Mouse (Mus musculus): ENCODE measurements around the gene Cdv3.
"Not testable (repeated sequence)": the region's sequence is repeated elsewhere in the genome, so short reads cannot be mapped to it uniquely, and the experiment has no call there.

The Cdv3 gene

DNA sequence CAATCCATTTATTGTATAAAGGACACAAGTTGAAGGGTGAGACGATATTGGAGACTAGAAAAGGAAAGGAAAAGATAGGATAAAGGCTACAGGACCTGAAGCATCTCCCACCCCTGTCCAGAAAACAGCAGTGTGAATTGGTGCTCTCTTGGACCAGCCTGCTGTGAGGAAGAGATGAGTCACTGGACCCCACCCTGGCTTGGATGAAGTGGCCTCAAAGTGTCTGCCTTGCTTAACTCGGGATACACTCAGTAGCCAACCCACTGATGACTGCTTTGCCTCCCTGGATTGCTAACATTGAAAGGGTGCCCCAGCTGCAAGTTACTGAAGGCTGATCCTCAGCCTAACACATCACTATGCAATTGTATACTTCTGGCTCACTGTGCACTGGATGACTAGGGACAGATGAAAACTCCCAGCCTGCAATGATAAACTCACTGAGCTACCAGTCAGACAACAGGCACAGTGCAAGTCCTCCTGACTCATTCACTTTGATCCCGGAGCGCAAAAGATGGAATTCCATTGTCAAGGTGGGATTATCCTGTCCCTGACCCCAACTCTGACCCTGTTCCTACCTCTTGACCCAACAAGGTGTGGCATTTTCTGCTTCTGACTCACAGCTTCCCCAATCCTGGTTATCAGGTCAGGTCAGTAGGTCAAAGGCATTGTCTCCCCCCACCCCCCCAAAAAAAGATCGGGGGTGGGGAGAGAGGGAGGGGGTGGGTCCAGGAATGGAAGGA, 6.8 kb upstream of the Cdv3 start:
- no peak for DNase-seq (ENCODE audit: low spot score)

DNA sequence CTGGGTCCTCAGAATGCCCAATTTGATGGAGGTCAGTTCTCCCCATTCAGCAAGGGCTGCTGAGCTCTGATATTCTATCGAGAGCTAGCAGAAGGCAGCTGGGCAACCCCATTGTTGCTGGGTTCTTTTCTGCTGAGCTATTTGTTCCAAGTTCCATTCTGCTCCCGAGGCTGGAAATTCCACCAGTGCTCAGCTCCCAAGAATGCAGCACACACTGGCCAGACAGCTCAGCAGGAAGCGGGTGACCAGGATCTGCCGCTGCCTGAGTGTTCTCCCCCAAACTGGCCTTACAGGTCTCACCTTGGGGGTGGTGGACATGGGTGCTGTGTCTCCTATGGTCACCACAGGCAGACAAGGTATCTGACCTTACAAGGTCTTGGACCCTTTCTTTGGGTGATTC, 4.3 kb upstream of the Cdv3 start:
- DNase-seq (ENCODE audit: low spot score): no peak

DNA sequence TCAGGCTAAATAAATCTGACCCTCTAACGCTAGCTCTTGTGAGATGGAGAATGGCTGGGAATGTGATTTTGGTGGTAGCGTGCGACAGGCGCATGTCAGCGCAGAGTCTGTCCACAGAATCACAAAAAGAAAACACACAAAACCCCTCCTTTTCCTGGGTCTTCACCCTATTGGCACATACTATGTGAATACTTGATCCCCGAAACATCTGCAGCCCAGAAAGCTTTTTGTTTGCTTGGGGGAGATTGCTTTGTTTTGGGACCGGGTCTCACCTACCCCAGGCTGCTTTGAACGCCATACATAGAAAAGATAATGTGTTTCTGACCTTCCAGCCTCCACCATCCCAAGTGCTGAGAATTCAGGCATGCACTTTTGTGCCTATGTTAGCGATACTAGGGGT, 716 bp upstream of the Cdv3 start:
- no peak for DNase-seq (ENCODE audit: low spot score)

DNA sequence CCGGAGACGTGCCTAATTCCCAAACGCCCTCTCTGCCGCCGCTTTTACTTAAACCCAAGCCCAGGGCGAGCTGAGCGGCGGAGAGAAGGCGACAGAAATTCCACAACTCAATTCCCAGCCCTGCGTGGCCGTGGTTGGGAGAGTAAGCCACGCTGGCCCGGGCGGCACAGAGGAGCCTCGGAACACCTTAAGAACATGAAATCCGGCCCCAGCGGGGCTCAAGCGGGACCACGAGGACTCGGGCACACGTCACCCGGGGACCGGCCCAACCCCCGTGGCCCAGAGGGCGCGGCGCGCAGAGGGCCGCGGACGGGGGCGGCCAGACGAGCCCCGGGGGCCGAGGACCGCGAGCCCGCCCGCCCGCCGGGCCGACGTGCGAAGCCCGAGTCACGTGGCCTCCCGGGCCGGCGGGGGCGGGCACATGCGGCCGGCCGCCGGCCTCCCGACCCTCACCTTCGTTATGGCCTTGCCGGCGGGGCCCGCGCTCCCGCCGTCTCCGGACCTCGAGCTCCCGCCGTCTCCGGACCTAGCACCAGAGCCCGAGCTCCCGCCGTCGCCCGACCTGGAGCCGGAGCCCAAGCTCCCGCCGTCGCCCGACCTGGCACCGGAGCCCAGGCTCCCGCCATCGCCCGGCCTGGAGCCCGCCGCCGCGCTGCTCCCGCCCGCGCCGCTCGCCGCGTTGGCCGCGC, 895 bp downstream of the Cdv3 start:
- peak; percentile 44 for DNase-seq (ENCODE audit: low spot score)

DNA sequence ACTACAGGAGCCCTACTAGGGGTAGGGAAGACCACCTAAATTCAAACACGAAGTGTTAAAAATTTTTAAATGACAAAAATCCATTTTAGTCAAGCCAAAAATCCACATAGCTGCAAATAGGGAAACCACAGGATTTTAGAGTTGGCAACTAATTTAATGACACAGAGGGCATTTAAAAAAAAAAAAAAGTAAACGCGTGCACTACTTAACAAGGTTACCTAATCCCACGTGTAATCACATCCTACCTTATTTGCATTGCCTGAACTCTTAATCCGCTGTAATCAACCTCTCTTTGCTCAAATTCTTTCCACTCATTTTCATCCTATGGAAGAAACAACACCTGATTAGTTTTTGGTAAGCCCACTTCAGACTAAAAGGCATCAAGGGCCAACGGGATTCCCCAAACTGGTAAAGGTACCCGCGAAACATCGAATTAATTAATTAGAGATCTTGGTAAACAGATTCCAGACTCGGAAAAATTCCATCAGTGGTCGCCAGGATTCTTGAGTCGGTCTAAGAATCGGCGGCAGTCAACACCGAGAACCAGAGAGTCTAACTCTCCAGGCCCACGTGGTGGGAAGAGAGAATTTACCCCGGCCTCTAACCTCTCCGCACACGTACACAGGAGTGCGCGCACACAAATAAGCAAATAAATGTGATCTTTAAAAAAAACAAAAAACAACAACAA, 1.8 kb downstream of the Cdv3 start:
- peak; percentile 22 for DNase-seq (ENCODE audit: low spot score)

DNA sequence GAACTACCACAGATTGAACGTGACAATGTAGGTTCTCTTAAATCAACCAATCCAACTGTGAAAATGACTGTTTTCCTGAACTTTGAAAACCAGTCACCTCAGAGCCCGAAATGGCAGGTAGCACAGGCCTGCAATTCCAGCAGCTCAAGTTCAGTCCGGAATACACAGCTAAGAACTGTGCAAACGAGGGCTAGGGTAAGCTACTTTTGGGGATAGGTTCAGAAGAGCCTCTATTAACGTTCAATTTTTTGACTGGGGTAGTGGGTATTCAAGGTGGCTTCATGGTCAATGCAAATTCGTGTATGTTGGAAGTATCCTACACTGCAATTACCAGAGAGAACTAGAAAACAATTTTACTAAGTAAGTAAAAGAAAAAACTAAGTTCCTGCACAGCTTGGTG, 2.6 kb downstream of the Cdv3 start:
- DNase-seq (ENCODE audit: low spot score): no peak

DNA sequence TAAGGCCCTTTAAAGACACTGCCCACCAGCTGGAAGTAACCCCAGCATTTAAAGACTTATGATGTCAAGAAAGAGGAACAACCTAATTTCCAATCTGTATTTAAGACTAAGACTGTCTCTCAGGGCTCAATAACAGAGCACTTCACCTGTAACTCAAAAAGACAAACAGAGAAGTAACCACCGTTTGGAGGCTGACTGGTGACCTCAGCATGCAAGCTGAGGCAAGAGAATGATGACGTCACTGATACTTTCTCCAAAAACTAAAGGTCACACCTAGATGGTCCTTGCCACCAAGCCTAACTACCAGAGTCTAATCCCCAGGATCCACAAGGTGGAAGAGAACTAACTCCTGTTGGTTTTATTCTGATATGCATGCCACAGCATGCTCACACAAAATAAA, 5.0 kb downstream of the Cdv3 start:
- DNase-seq (ENCODE audit: low spot score): no peak

DNA sequence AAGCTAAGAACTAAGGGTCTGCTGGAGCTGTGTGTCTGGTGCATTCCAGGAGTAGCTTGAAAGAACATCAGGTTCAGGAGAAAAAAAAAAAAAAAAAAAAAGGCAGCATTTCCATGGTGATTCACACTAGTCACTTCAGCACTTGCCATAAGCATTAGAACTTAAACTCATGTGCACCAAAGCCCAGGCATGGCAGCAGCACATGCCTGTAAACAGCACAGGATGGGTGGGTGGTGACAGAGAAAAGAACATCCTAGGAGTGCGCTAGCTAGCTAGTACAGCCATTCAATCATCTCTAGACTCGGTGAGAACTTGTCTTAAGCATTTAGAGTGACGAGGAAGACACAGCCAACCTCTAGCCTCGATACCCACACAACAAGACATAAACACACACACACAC, 7.1 kb downstream of the Cdv3 start:
- no peak for DNase-seq (ENCODE audit: low spot score)

DNA sequence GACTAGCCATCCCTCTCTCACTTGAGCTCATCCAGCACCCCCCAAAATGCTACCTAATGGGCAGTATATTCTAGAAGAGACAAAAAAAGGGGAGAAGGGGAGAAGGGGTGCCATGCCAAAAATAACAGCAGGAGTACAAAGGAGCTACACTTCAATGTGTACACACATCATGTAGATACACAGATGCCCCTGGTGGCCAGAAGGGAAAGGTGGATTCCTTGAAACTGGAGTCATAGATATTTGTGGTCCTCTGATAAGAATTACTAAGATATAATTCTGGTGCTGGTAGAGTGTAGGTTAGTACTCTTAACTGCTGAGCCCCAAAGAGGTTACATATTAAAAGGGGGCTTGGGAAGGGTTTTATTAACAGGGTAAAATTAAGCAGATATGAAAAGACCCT, 7.7 kb downstream of the Cdv3 start:
- DNase-seq (ENCODE audit: low spot score): no peak

DNA sequence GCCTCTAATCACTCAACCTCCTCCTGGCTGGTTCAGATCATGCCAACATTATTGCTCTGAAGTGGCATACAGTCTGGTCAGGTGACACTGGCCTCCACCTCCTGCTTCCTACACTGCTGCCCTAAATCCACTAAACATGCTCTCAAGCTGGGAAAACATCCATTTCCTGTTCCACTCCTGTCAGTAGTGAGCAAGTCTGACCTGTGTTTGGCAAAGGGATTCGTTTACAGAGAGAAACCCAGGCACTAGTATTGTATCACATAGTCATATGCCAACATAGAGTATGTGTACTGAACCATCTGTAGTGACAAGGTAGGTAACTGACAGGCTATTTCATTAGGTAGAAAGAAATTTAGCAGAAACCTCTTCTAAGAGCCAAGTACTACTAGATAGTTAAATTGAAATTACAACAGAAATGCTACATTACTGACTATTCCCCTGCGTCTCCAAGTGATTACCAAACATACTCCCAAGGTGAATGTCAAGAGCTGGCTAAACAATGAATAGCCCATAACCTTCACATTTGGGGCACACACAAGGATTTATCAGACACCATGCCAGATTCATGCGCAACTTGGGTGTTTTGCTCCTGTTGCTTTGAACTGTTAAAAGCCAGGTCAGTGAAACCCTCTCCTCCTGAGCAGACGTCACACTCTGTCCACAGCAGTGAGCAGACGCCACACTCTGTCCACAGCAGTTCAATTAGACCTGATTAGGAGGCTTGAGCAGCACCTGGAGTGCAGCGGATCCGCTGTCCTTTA, 12.0 kb downstream of the Cdv3 start:
- not testable (repeated sequence) for DNase-seq (ENCODE audit: low spot score)

DNA sequence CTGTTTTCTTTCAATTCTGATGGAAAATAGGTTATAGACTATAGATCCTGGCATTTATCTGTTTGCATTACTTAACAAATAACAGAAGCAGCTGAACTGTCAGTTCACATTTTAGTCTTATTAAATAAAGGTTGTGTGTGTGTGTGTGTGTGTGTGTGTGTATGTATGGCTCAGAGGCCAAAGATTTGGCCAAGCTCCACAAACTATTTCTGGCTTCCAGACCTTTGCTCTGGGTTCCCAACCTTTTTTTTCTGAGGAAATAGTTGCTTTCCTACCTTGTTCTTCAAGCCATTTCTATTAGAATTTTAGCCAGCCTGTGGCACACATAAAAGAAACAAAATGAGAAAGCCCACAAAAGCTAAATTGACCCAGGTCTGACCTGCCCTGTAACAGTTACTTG, 16.8 kb downstream of the Cdv3 start:
- no peak for DNase-seq (ENCODE audit: low spot score)

DNA sequence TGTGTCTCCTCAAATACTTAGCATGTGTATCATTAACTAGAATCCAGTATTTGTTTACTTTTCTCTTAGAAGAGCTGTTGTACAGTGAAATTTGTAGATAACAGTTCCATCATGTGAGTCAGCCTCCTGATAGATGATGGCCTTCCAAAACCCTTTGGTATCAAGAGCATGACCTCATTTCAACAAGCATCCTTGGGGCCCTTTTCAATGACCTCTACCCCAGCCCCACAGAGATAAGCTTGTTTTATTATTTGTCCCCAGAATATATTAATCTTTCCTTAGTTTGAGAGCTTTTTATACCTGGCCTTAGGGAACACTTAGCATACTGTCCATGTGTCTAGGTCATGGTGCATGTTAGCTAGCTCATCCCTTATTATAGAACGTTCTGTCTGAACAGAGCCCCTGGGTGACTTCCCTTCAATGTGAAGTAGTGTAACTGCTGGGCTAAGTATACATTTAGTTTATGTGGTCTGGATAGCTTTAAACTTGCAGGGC, 17.6 kb downstream of the Cdv3 start:
- no peak for DNase-seq (ENCODE audit: low spot score)

DNA sequence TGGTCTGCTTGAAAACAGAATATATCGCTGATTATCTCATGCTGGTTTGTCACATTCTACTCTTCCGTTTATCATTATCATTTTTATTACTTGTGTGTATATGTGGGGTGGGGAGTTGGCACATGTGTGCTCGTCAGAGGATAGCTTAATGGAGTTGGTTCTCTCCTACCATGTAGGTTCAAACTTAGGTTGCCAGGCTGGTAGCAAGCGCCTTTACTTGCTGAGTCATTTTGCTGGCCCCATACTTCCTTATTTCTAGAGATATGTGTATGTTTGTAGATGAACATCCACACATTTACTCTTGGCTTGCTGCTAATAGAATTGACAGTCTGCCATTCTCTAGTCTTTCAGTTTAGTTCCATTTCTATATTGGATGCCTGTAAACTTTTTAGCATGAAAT, 18.6 kb downstream of the Cdv3 start:
- no peak for DNase-seq (ENCODE audit: low spot score)

DNA sequence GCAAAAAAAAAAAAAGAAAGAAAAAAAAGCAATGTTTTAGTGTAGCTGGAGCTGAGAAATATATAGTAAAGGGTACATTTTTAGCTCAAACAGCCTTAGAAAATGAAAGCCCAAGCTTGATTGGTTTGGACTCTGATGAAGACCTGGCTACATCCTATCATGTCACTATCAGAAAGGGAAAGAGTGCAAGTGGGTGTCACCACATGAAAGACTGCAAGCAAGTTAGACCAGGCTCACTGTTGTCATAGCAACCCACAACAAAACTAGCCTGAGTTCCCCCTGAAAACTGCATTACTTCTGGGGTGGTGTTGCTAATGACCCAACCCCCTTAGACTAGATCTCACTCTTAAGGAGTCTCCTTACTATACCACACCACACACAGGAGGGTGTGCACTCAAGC, 28.7 kb downstream of the Cdv3 start:
- no peak for DNase-seq (ENCODE audit: low spot score)

DNA sequence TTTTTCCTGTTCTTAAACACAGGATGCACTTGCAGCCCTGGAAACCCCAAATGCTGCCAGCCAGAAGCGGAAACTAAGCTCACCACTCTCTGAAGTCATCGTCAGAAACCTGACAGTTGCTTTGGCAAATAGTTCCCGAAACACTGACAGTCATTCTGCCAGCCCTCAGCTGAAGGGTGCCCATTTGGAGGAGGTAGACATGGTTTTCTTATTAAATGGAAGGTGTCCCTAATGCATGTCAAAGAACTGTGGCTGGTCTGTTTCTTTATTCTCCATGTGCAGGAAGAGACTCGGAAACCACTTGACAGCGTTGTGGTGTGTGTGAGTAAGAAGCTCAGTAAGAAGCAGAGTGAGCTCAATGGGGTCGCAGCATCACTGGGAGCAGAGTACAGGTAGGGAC, 33.0 kb downstream of the Cdv3 start:
- DNase-seq (ENCODE audit: low spot score): no peak

DNA sequence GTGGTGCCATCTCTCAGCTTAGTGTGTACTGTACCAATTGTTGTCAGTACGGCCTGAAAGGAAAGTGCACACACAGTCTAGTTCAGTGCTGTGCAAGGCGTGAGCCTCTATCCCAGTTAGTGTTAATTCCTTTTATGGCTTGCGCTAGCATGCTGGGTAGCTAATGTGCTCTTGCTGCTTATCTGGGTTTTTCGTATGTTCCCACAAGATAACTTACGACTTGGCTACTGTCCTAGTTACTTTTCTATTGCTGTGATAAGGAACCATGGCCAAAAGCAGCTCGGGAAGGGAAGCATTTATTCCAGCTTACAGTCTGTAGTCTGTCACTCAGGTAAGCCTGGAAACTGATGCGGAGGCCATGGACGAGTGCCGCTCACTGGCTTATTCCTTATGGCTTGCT, 39.2 kb downstream of the Cdv3 start:
- no peak for DNase-seq (ENCODE audit: low spot score)

DNA sequence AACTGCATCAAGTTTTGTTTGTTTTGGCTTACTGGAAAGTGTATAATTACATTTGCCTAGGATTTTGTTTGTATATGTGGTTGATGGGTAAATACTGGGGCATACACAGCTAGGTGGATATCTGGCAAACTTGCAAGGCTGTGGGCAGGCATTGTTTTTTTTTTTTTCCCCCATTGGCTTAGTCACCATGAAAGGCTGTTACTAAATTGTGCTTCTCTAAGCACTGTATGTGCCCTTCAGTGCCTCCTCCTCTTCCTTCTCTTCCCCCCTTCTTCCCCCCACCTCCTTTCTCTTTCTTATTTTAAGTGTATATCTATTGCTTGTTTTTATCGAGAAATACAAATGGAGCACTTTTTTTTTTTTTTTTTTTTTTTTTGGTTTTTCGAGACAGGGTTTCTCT, 41.0 kb downstream of the Cdv3 start:
- DNase-seq (ENCODE audit: low spot score): no peak

DNA sequence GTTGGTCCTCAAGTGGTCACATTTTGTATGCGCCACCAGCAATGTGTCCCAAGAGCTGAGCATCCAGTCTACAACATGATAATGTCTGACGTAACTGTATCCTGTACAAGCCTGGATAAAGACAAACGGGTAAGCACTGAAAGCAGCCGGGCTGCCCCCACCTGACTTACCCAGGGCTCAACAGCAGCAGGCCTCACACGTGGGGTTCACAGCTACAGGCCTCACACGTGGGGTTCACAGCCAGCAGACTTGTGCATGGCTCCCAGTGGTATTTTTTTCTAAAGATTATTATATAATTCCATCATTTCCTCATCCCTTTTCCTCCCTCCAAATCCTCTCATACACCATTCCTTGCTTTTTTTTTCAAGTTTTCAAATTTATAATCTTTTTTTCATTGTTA, 55.8 kb downstream of the Cdv3 start:
- no peak for DNase-seq (ENCODE audit: low spot score)

DNA sequence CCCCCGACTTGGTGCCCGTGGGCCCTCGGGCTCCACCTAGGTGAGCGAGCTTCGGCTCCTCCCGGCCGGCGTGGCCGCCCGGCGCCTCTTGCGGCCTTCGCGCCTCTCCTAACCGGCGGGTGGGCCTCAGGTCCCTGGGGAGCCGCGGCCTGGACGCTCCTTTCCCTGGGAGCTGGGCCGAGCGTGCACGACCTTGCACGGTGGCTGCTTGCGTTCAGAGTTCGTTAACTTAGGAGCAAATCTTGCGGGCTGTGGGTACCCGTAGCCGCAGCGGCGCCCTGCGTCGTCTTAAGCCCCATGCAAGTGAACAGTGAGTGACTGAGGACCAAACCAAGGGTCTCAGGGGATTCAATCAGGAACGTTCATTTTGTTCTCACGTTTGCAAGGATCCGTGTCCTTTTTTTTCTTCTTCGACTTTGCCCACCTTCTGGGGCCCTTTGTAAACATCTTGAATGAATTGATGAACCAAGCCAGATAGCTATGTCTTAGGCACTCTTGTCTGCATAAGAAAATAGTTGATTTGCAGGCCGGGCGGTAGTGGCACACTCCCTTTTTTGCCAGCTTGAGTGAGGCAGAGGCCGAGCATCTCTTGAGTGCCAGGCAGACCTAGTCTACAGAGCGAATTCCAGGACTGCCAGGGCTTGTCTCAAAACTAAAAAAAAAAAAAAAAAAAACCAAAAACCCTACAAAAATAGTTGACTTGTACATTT, 60.2 kb downstream of the Cdv3 start:
- DNase-seq (ENCODE audit: low spot score): peak; percentile 14

DNA sequence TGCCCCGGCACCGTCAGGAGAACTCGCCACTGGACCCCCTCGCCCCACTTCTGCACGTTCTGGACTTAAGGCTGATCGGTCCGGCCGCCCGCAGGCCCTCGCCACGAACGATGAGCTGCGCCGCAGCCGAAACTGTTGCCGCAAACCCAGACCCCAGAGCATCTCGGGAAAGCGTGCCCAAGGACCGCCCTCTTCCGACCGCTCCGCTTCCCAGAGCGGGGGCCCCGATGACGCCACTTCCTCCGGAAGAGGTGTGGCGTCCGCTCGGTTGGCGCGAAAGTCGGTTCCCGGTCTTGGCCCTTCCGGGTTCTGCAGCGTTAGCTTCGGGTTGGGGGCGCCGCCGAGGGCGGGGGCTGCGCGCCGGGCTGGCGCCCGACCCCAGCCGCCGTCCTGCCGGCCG, 60.7 kb downstream of the Cdv3 start, which contains the start of the genes 1300017J02Rik and Topbp1:
TSS of gene 1300017J02Rik (minus strand) at position 156 of the 400 bp plus-strand sequence.
TSS of gene Topbp1 (plus strand) at position 289 of the 400 bp plus-strand sequence.
- DNase-seq (ENCODE audit: low spot score): peak; percentile 88
